Mouse (Mus musculus) lung, adult 2 months (tissue): Measurements from ENCODE around the gene Gm19684.
"Not testable (repeated sequence)": the region's sequence is repeated elsewhere in the genome, so short reads cannot be mapped to it uniquely, and the experiment has no call there.

Experiments
- CTCF ChIP-seq: fragments of 200-500 bp; IDR thresholded peaks from 2 replicates; pipeline ENCODE4 v1.5.1; 2011; ENCODE audit warnings: mild to moderate bottlenecking, low read length, control low read depth; ENCODE audit not compliant: insufficient read depth
- POLR2A ChIP-seq: fragments of 200-500 bp; IDR thresholded peaks from 2 replicates; pipeline ENCODE4 v1.6.1; 2011; ENCODE audit warnings: low read depth, mild to moderate bottlenecking, control low read depth, low read length, borderline replicate concordance; ENCODE audit errors: extremely low read depth

DNA sequence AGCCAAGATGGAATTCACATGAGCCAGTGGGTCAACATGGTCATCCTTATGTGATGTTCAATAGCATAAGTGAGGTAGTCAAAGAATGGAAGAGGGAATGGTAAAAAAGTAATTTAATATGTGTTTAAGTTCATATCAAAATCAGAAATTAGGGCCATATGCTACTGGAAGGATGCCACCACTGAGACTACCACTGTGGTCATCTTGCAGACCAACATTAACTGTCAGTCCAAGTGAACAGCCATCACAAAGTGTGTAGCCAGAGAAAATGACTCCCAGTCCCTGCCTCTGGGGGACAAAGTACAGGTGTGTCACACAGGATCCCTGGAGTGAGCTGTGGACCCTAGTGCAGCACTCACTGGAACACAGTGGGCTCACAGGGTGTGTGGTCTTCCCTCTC, 39.6 kb upstream of the Gm19684 start:
- TF ChIP-seq CTCF, POLR2A: not testable (repeated sequence)
